Mouse (Mus musculus) ES-Bruce4 (cell line): Measurements from ENCODE around the gene Pla2g4f. TPM values are rescaled to one million over a fixed set of nuclear protein-coding genes. Genes with fewer than 3 reads are reported as not detected.

Source experiments
- H3K27ac ChIP-seq: 2 replicates; pipeline ENCODE4 v1.5.1; 2012; ENCODE audit warnings: low read length, inconsistent platforms; ENCODE audit not compliant: insufficient read depth
- H3K27me3 ChIP-seq: 2 replicates; pipeline ENCODE4 v1.6.1; 2012; ENCODE audit warnings: mild to moderate bottlenecking, low read length, inconsistent platforms; ENCODE audit not compliant: control insufficient read depth, poor library complexity, insufficient read depth, severe bottlenecking
- H3K36me3 ChIP-seq: 2 replicates; pipeline ENCODE4 v1.6.1; 2012; ENCODE audit warnings: inconsistent platforms, mild to moderate bottlenecking, low read length, moderate library complexity; ENCODE audit not compliant: control insufficient read depth, poor library complexity, insufficient read depth, severe bottlenecking
- H3K4me1 ChIP-seq: one replicate; pipeline ENCODE4 v1.8.1; 2011; ENCODE audit warnings: low read length; ENCODE audit not compliant: control insufficient read depth, insufficient read depth
- H3K4me3 ChIP-seq: 2 replicates; pipeline ENCODE4 v1.5.1; 2011; ENCODE audit warnings: low read depth, mild to moderate bottlenecking, low read length
- H3K9ac ChIP-seq: 2 replicates; pipeline ENCODE4 v1.6.1; 2012; ENCODE audit warnings: low read depth, mild to moderate bottlenecking, inconsistent platforms; ENCODE audit not compliant: poor library complexity, severe bottlenecking
- H3K9me3 ChIP-seq: replicated peaks from 2 replicates; pipeline ENCODE4 v1.6.1; 2012; ENCODE audit warnings: mild to moderate bottlenecking, low read length, inconsistent platforms; ENCODE audit not compliant: control insufficient read depth, poor library complexity, insufficient read depth, severe bottlenecking
- CTCF ChIP-seq: IDR thresholded peaks from one replicate; pipeline ENCODE4 v1.8.1; 2011; ENCODE audit warnings: low read depth, low read length
- EP300 ChIP-seq: IDR thresholded peaks from 2 replicates; pipeline ENCODE4 v1.6.1; 2011; ENCODE audit warnings: low read depth, low read length; ENCODE audit not compliant: insufficient read depth
- POLR2A ChIP-seq: IDR thresholded peaks from one replicate; pipeline ENCODE4 v1.8.1; 2011; ENCODE audit warnings: low read length; ENCODE audit not compliant: insufficient read depth
- polyA plus RNA-seq: library from polyadenylated mRNA; stranded (reverse); fragments of >200 nt; gene quantifications from 2 replicates; pipeline ENCODE4 v1.2.4, GENCODE M21; 2011; ENCODE audit warnings: low read depth; ENCODE audit not compliant: missing spikeins, insufficient read depth, insufficient read length

Pla2g4f gene
- polyA plus RNA-seq = 0.39 TPM in 1 of 2 replicates, not detected in the other

- H3K36me3 ChIP-seq = 0 out of 2 replicates have a peak, but pooled peaks cover 4% of the 10 kb centered on the region
- H3K4me3 ChIP-seq = no peak within 1 kb of the TSS
- H3K9me3 ChIP-seq = no peaks in the 10 kb centered on the region
- TF ChIP-seq CTCF (no peak), EP300 (no peak)
- no peak within 1 kb of the TSS for H3K27ac ChIP-seq
- no peaks in the 10 kb centered on the region for H3K27me3 ChIP-seq
- no peaks in the 10 kb centered on the region for H3K4me1 ChIP-seq
- no peak within 1 kb of the TSS for H3K9ac ChIP-seq
These were observed at the start of gene Pla2g4f for GRCm38 (mm10) chr2:120313976-120314375. TSS of gene Pla2g4f (minus strand) at chr2:120314165.

GRCm38 (mm10) chr2:120360425-120360824 lies 46.5 kb upstream of the Pla2g4f start:
- peaks cover 24% of the 10 kb centered on the region for H3K36me3 ChIP-seq
- TF ChIP-seq CTCF (no peak), EP300 (no peak), POLR2A (no peak)

GRCm38 (mm10) chr2:120352682-120353646 lies 39.0 kb upstream of the Pla2g4f start, which contains the start of gene Vps39:
TSS of gene Vps39 (minus strand) at chr2:120353137.
- peak within 1 kb of the TSS; percentile 47 for H3K9ac ChIP-seq
- H3K4me1 ChIP-seq = no peaks in the 10 kb centered on the region
- peak within 1 kb of the TSS; percentile 80 for H3K4me3 ChIP-seq
- no peak within 1 kb of the TSS for H3K27ac ChIP-seq
- H3K9me3 ChIP-seq = no peaks in the 10 kb centered on the region
- peaks cover 3% of the 10 kb centered on the region for H3K36me3 ChIP-seq
- no peaks in the 10 kb centered on the region for H3K27me3 ChIP-seq
- TF ChIP-seq EP300 = no peak
- peak; percentile 31 for TF ChIP-seq POLR2A

More at GRCm38 (mm10) chr2:120360425-120360824, 46.5 kb upstream of the Pla2g4f start:
- Histone ChIP-seq H3K9ac (no peak overlapping the region), H3K4me1 (no peaks in the 10 kb centered on the region), H3K27ac (no peak overlapping the region), H3K27me3 (no peaks in the 10 kb centered on the region), H3K9me3 (no peaks in the 10 kb centered on the region), H3K4me3 (no peak overlapping the region)

GRCm38 (mm10) chr2:120351321-120351720 lies 37.4 kb upstream of the Pla2g4f start:
- Histone ChIP-seq H3K4me1 (no peaks in the 10 kb centered on the region), H3K9ac (no peak overlapping the region), H3K27me3 (no peaks in the 10 kb centered on the region), H3K36me3 (peaks cover 3% of the 10 kb centered on the region), H3K27ac (no peak overlapping the region), H3K4me3 (no peak overlapping the region), H3K9me3 (no peaks in the 10 kb centered on the region)
- no peak for TF ChIP-seq EP300
- TF ChIP-seq POLR2A = no peak

GRCm38 (mm10) chr2:120348120-120348519 lies 34.2 kb upstream of the Pla2g4f start:
- no peak for TF ChIP-seq EP300
- TF ChIP-seq POLR2A = no peak
- no peak for TF ChIP-seq CTCF
- H3K9me3 ChIP-seq = no peaks in the 10 kb centered on the region
- H3K4me1 ChIP-seq = no peaks in the 10 kb centered on the region
- H3K4me3 ChIP-seq = no peak overlapping the region
- no peak overlapping the region for H3K9ac ChIP-seq
- H3K27me3 ChIP-seq = no peaks in the 10 kb centered on the region
- peaks cover 4% of the 10 kb centered on the region; the same call in 1 of the 2 replicates for H3K36me3 ChIP-seq
- no peak overlapping the region for H3K27ac ChIP-seq

GRCm38 (mm10) chr2:120341741-120342140 lies 27.8 kb upstream of the Pla2g4f start:
- Histone ChIP-seq H3K27me3 (no peaks in the 10 kb centered on the region), H3K4me3 (no peak overlapping the region), H3K36me3 (peaks cover 4% of the 10 kb centered on the region; the same call in 1 of the 2 replicates), H3K9ac (no peak overlapping the region), H3K27ac (no peak overlapping the region), H3K9me3 (no peaks in the 10 kb centered on the region), H3K4me1 (no peaks in the 10 kb centered on the region)
- TF ChIP-seq EP300 (no peak), POLR2A (no peak), CTCF (no peak)
